Mouse (Mus musculus) hindbrain, embryonic 11.5 days (tissue): ENCODE measurements around the gene Sik3. TPM values are rescaled to one million over a fixed set of nuclear protein-coding genes. Genes with fewer than 3 reads are reported as not detected.
A peak's percentile ranks its signal among the peaks of the same experiment; 100 is the strongest.

Experiments
- ATAC-seq: fragments of 200-750 bp; cut with Nextera tagmentation; 2 replicates; pipeline ENCODE4 v1.8.0; 2017; ENCODE audit warnings: mild to moderate bottlenecking, moderate TSS enrichment, moderate library complexity; ENCODE audit not compliant: low FRiP score
- DNase-seq: peaks from one replicate; pipeline ENCODE4 v3.0.0-alpha.2; 2015; ENCODE audit warnings: low spot score
- H3K27ac ChIP-seq: fragments of 300-500 bp; sonication (generic); 2 replicates; pipeline ENCODE4 v1.5.1; 2014; ENCODE audit warnings: mild to moderate bottlenecking, low read depth, low read length
- H3K27me3 ChIP-seq: fragments of 300-500 bp; sonication (generic); 2 replicates; pipeline ENCODE4 v1.6.1; 2014; ENCODE audit warnings: mild to moderate bottlenecking, low read length, moderate library complexity, mixed read lengths; ENCODE audit not compliant: control insufficient read depth, insufficient read depth
- H3K36me3 ChIP-seq: fragments of 300-500 bp; sonication (generic); 2 replicates; pipeline ENCODE4 v1.6.1; 2014; ENCODE audit warnings: mild to moderate bottlenecking, low read length, moderate library complexity, mixed read lengths; ENCODE audit not compliant: control insufficient read depth, insufficient read depth
- H3K4me1 ChIP-seq: fragments of 300-500 bp; sonication (generic); replicated peaks from 2 replicates; pipeline ENCODE4 v1.6.1; 2014; ENCODE audit warnings: low read length, mixed read lengths; ENCODE audit not compliant: control insufficient read depth, insufficient read depth
- H3K4me2 ChIP-seq: fragments of 300-500 bp; sonication (generic); replicated peaks from 2 replicates; pipeline ENCODE4 v1.6.1; 2014; ENCODE audit warnings: mild to moderate bottlenecking, low read depth, low read length
- H3K4me3 ChIP-seq: fragments of 300-500 bp; sonication (generic); 2 replicates; pipeline ENCODE4 v1.5.1; 2014; ENCODE audit warnings: low read depth, low read length
- H3K9ac ChIP-seq: fragments of 300-500 bp; sonication (generic); 2 replicates; pipeline ENCODE4 v1.6.1; 2014; ENCODE audit warnings: low read depth, low read length
- H3K9me3 ChIP-seq: fragments of 300-500 bp; sonication (generic); 2 replicates; pipeline ENCODE4 v1.6.1; 2016; ENCODE audit warnings: low read length; ENCODE audit not compliant: control insufficient read depth
- WGBS: fragments of 180-500 bp; shearing (Covaris S2); extraction: QIAGEN DNeasy Blood & Tissue Kit; methylation state at CpG from one replicate; pipeline ENCODE4 v1.1.7; 2014; 5-methylcytosine and 5-hydroxymethylcytosine counted together
- polyA plus RNA-seq: library from polyadenylated mRNA; unstranded; fragments of >200 nt; fragmentation: Nextera tagmentation; extraction: Ambion mirVana; gene quantifications from 2 replicates; pipeline ENCODE4 v1.2.1, GENCODE M21; 2014

Gene Sik3
- polyA plus RNA-seq, 1 experiment from 2014 or later: 10.1 TPM

DNA sequence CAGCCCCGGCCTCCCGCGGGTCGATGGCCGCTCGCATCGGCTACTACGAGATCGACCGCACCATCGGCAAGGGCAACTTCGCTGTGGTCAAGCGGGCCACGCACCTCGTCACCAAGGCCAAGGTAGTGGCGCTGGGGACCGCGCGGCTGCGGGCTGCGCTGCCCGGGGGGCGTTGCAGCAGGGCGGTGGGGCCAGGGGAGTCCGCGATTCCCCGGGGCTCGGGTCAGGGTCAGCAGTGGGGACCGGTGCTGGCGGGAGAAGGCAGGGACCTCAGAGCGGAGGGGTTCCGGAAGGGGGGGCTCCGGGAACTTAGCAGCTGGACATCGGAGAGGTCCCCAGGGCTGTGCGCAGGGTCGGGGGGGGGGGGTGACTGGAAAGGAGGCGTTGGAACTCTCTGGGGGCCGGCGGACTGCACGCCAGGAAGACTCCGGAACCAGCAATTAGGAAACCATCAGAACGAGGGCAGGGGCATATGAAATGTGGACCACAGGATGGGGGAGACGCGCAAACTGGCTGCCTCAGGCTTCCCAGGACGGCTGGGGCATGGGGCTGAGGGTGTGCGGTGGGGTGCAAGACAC is 478 bp downstream of the Sik3 start:
- Histone ChIP-seq H3K4me3 (peak overlapping the region; percentile 94), H3K4me1 (peaks cover 4% of the 10 kb centered on the region), H3K9me3 (no peaks in the 10 kb centered on the region), H3K9ac (peak overlapping the region; percentile 95), H3K27ac (peak overlapping the region; percentile 93), H3K4me2 (peak overlapping the region; percentile 74), H3K36me3 (no peaks in the 10 kb centered on the region), H3K27me3 (no peaks in the 10 kb centered on the region)
- peak; percentile 64 for DNase-seq
- ATAC-seq: peak; percentile 73
- WGBS: 0% methylated on average over 35 of the region's 46 CpGs

DNA sequence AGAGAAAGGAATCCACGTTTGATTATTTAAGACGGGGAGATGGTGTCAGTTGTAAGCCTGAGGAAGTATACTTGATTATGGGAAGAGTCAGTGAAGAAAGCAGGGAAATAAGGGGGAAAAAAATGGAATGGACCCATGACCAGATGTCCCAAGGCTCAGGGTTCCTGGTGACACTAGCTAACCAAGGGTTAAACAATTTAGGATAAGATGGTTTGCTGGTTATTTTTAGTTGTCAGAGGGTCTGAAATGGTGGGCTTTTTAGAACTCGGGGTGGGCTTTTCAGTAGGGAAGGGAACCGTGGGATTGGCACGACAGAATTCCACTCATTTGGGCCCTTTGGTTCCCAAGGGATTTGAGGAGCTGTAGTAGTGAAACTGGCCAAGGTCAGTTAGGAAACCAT is 996 bp downstream of the Sik3 start:
- Histone ChIP-seq H3K9ac (peak overlapping the region; percentile 95), H3K4me2 (peak overlapping the region; percentile 74), H3K27ac (peak overlapping the region; percentile 93), H3K27me3 (no peaks in the 10 kb centered on the region), H3K36me3 (no peaks in the 10 kb centered on the region), H3K4me1 (peaks cover 4% of the 10 kb centered on the region), H3K4me3 (peak overlapping the region; percentile 94), H3K9me3 (no peaks in the 10 kb centered on the region)
- DNase-seq (peak; percentile 23), ATAC-seq (no peak)
- 1% methylated on average over 5 of the region's 5 CpGs for WGBS

DNA sequence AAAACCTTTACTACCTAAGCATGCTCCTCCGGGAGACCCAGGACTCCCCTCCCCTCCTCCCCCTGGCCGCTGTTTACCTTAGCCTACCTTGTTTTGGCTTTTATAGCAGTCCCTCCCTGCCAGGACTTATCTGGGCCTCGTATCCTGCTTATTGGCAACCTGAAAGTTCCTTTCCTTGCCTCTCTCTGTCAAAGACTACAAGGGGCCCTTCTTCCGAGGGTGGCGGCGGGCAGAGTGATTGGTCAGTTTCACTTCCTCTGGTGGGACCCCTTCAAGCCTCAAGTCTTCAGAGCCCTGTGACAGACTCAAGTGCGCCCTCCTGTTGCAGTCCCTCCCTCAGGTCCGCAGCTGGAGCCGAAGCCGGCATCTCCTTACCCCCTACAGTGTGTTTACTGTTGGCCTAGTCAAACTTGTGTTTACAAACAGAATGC is 1.6 kb downstream of the Sik3 start:
- Histone ChIP-seq H3K4me3 (peak overlapping the region; percentile 94), H3K27me3 (no peaks in the 10 kb centered on the region), H3K4me2 (peak overlapping the region; percentile 74), H3K27ac (no peak overlapping the region), H3K9ac (no peak overlapping the region; the same call in 1 of the 2 replicates), H3K9me3 (no peaks in the 10 kb centered on the region), H3K36me3 (no peaks in the 10 kb centered on the region), H3K4me1 (peaks cover 4% of the 10 kb centered on the region)
- 4% methylated on average over 10 of the region's 10 CpGs for WGBS
- DNase-seq (peak; percentile 48), ATAC-seq (no peak)

DNA sequence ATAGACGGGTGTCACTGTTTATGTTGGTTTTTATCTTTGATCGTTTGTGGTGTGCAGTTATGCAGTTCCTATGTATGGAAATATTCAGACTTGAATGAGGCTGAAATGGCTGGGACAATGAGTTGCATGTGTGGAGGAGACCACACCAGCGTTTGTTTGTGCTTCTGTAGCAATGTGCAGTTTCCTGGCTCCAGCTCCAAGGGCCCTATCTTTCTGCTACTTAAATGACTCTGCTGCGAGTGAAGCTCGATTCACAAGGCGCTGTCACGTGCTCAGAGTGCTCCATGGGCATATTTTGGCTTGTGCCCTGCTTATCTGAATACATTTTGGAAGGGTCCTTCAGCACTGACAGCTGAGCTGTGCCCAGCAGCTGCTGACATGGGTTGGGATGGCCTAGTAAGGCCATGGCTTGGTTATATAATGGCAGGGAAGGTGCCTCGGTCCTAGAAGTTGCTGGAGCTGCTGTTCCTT is 2.5 kb downstream of the Sik3 start:
- DNase-seq (peak; percentile 18), ATAC-seq (no peak)
- peaks cover 4% of the 10 kb centered on the region for H3K4me1 ChIP-seq
- H3K36me3 ChIP-seq: no peaks in the 10 kb centered on the region
- no peak overlapping the region for H3K4me3 ChIP-seq
- no peaks in the 10 kb centered on the region for H3K9me3 ChIP-seq
- H3K27me3 ChIP-seq: no peaks in the 10 kb centered on the region
- 61% methylated on average over 8 of the region's 8 CpGs for WGBS
- no peak overlapping the region for H3K4me2 ChIP-seq
- H3K9ac ChIP-seq: no peak overlapping the region
- 0 out of 2 replicates have a peak overlapping the region, but pooled peaks have one; percentile 14 for H3K27ac ChIP-seq

DNA sequence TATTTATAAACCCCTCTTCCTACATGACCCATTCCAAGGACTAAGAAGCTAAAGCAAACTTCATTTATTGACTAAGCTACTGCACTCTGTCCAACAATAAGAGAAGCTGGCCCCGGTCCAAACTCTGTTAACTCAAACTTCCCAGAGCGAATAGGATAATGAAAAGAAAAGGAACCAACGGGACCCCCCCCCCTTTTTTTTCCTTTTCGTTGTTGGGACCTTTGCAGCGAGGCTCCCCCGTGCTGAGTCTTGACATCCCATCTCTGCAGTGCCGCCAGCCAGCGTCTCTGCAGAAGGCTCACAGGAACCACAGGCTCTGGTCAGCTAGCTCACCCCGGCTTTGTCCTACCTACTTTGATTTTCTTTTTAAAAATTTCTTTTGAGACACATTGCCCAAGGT is 3.2 kb downstream of the Sik3 start:
- WGBS: 38% methylated on average over 9 of the region's 9 CpGs
- no peak overlapping the region for H3K9ac ChIP-seq
- ATAC-seq (no peak), DNase-seq (no peak)
- H3K4me3 ChIP-seq: no peak overlapping the region
- no peaks in the 10 kb centered on the region for H3K27me3 ChIP-seq
- H3K27ac ChIP-seq: no peak overlapping the region
- peaks cover 4% of the 10 kb centered on the region for H3K4me1 ChIP-seq
- H3K9me3 ChIP-seq: no peaks in the 10 kb centered on the region
- H3K36me3 ChIP-seq: no peaks in the 10 kb centered on the region
- no peak overlapping the region for H3K4me2 ChIP-seq

DNA sequence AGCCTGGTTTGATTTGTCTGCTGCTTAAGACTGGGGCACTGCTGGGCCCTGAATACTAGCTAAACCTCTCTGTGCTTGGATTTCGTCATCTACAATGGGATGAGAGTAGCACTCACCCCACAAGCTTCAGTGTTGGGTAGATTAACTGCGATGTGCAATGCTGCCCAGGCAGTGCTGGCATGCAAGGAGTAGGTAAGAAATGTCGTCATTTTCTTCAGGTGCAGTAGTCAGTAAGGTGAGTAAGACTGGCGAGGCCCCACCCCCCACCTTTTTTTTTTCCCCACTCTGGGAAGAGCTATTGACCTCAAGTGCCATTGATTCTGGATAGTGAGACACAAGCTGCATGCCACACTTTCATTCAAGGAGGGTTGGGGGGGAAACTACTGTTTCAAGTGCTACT is 3.8 kb downstream of the Sik3 start:
- Histone ChIP-seq H3K4me2 (no peak overlapping the region), H3K9ac (no peak overlapping the region), H3K4me1 (peaks cover 4% of the 10 kb centered on the region)

DNA sequence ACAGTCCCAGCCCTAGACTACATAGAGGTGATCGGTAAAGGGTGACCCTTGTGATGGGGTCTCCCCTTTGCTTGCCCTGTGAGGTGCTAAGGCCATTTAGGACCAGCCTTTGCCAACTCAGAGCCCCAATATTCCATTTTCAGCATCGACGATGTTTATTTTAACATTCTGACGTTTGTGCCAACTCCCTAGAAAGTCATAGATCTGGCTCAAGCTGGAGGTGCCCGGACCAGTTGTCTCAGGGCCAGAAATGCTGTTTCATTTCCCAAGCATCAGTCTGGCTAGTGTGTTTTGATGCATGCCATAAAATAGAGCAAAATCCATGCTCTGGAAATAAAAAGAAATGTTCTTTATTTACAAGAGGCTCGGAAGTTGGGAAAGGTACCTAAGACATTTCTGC is 5.7 kb downstream of the Sik3 start:
- H3K9ac ChIP-seq: no peak overlapping the region
- no peaks in the 10 kb centered on the region for H3K27me3 ChIP-seq
- H3K4me2 ChIP-seq: no peak overlapping the region
- H3K36me3 ChIP-seq: no peaks in the 10 kb centered on the region
- no peak overlapping the region for H3K4me3 ChIP-seq
- H3K27ac ChIP-seq: no peak overlapping the region
- H3K4me1 ChIP-seq: peaks cover 2% of the 10 kb centered on the region
- ATAC-seq: no peak
- DNase-seq: no peak
- WGBS: 94% methylated on average over 6 of the region's 6 CpGs
- no peaks in the 10 kb centered on the region for H3K9me3 ChIP-seq

More for the DNA sequence above, 3.8 kb downstream of the Sik3 start:
- Histone ChIP-seq H3K27me3 (no peaks in the 10 kb centered on the region), H3K4me3 (no peak overlapping the region), H3K9me3 (no peaks in the 10 kb centered on the region), H3K27ac (no peak overlapping the region), H3K36me3 (no peaks in the 10 kb centered on the region)
- ATAC-seq (no peak), DNase-seq (no peak)
- 73% methylated on average over 4 of the region's 4 CpGs for WGBS

DNA sequence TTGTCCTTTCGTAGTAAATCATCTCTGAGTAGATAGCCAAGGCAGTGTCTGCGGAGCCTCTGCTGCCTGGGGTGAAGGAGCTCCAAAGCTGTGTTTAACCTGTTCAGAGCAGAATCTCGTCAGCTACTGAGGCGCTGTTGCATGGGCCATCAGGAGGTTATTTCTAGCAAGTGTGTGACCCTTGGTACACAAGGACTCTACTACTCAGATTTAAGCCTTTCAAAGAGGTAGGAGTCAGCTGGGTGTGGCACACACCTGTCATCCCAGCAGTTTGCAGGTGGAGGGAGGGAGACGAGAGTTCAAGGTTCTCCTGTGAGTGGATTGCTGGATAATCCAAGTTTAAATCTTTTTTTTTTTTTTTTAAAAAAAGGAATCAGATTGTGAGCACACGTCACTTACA is 7.4 kb downstream of the Sik3 start:
- Histone ChIP-seq H3K4me1 (no peaks in the 10 kb centered on the region; the same call in 1 of the 2 replicates), H3K27me3 (no peaks in the 10 kb centered on the region), H3K36me3 (no peaks in the 10 kb centered on the region), H3K4me2 (no peak overlapping the region), H3K9me3 (no peaks in the 10 kb centered on the region), H3K9ac (no peak overlapping the region), H3K4me3 (no peak overlapping the region), H3K27ac (no peak overlapping the region)
- DNase-seq (no peak), ATAC-seq (no peak)
- WGBS: 87% methylated on average over 6 of the region's 6 CpGs

DNA sequence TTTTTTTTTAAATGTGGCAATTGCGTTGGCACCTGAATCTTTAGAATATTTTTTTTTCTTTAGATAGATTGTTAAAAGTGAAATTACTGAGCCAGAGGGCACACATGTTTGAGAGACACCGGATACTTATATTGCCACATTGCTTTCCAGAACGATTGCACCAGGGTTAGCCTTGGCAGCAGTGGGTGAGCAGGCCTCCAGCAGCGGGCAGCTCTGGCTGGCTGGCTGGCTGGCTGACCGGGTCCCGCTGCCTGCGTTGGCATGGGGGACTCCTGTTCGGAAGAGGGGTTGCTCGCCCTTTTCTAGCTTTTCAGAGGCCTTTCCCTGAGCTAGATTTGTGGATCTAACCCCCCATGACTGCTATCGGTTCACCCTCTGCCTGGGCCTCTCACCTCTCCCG is 11.0 kb downstream of the Sik3 start:
- H3K27me3 ChIP-seq: no peaks in the 10 kb centered on the region
- 93% methylated on average over 11 of the region's 11 CpGs for WGBS
- no peak overlapping the region for H3K4me2 ChIP-seq
- H3K36me3 ChIP-seq: no peaks in the 10 kb centered on the region
- H3K9me3 ChIP-seq: no peaks in the 10 kb centered on the region
- H3K27ac ChIP-seq: no peak overlapping the region
- no peak for DNase-seq
- ATAC-seq: no peak
- no peak overlapping the region for H3K4me3 ChIP-seq
- H3K9ac ChIP-seq: no peak overlapping the region
- H3K4me1 ChIP-seq: 0 out of 2 replicates have a peak, but pooled peaks cover 2% of the 10 kb centered on the region
